Mouse (Mus musculus): ENCODE results near the gene Mtch1. TPM values are rescaled to one million over a fixed set of nuclear protein-coding genes. Genes with fewer than 3 reads are reported as not detected.

Gene Mtch1
- total and polyA plus RNA-seq, 3 experiments, result 66.1 to 143 (median 110) TPM

DNA sequence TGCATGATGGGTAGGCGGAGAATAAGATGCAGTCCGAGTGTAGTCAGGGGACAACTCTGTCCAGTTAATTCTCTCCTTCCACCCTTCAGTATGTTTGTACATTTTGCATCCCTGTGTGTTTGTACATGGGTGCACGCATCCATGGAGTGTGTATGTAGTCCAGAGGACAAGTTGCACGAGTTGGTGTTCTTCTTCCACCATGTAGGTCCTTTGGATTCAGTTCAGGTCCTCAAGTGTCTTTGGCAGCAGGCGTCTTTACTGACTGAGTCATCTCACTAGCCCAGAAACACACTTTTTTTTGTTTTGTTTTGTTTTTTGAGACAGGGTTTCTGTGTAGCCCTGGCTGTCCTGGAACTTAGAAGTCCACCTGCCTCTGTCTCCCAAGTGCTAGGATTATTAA is 4.5 kb downstream of the Mtch1 start:
- no peak overlapping the region for H3K4me3 ChIP-seq (replicated peaks in 1 of 3; ENCODE audit: low read depth in 2 of 3, low read length in 2 of 3, poor library complexity in 1 of 3)
- in situ Hi-C loops (cut with MboI; ENCODE audit: low pct_ligation_motif_present, low pct_unique_long_range_greater_than_20kb, low sequenced_read_pairs) (no loop called here), dilution Hi-C loops (cut with MboI; ENCODE audit: extremely low pct_ligation_motif_present, extremely low pct_unique_long_range_greater_than_20kb, low sequenced_read_pairs) (no loop called here)
- no peak overlapping the region for H3K9ac ChIP-seq (ENCODE audit: insufficient read depth, low read depth)
- H3K4me2 ChIP-seq (ENCODE audit: insufficient read depth, low read depth, poor library complexity, severe bottlenecking), result no peak overlapping the region
- H3K4me1 ChIP-seq (ENCODE audit: control insufficient read depth in 1 of 2, insufficient read depth in 2 of 2), result peaks cover 16 to 61% of the 10 kb centered on the region in 2 experiments
- no peak for DNase-seq (ENCODE audit: extremely low read depth)
- peaks cover 19% of the 10 kb centered on the region for H3K79me2 ChIP-seq (replicated peaks; ENCODE audit: control insufficient read depth, extremely low read depth, insufficient read depth, poor library complexity, severe bottlenecking)
- H3K9me3 ChIP-seq (replicated peaks; ENCODE audit: low read length), result no peaks in the 10 kb centered on the region
- H3K36me3 ChIP-seq (replicated peaks in 1 of 2; ENCODE audit: control insufficient read depth in 1 of 2, insufficient read depth in 1 of 2, low read length in 1 of 2), result peaks cover 46 to 71% of the 10 kb centered on the region in 2 experiments
- no peak for TF ChIP-seq EP300 (IDR thresholded peaks at IDR 0.05; ENCODE audit: low read length)
- no peak for TF ChIP-seq GABPA (IDR thresholded peaks at IDR 0.05; ENCODE audit: insufficient replicate concordance, low read depth, low read length)
- no peak for TF ChIP-seq ELF1 (IDR thresholded peaks at IDR 0.05; ENCODE audit: low read depth, low read length)
- no peak for TF ChIP-seq ZMIZ1 (IDR thresholded peaks at IDR 0.05; ENCODE audit: low read depth, low read length)
- no peak for TF ChIP-seq POLR2A (IDR thresholded peaks at IDR 0.05; ENCODE audit: low read depth, low read length)
- TF ChIP-seq ZKSCAN1 (IDR thresholded peaks at IDR 0.05; ENCODE audit: borderline replicate concordance, low read depth, low read length), result no peak
- no peak for TF ChIP-seq SIN3A (IDR thresholded peaks at IDR 0.05; ENCODE audit: low read length)
- no peak for TF ChIP-seq PAX5 (IDR thresholded peaks at IDR 0.05; ENCODE audit: low read length)
- TF ChIP-seq SMC3 (IDR thresholded peaks at IDR 0.05; ENCODE audit: low read depth, low read length), result no peak
- no peak for TF ChIP-seq MYC (IDR thresholded peaks at IDR 0.05; ENCODE audit: low read depth, low read length)
- TF ChIP-seq MXI1 (IDR thresholded peaks at IDR 0.05; ENCODE audit: low read depth, low read length), result no peak
- TF ChIP-seq ETS1 (conservative IDR thresholded peaks at IDR 0.05; ENCODE audit: low read depth, low read length), result no peak
- no peak for TF ChIP-seq E2F4 (IDR thresholded peaks at IDR 0.05; ENCODE audit: insufficient replicate concordance, low read depth, low read length)
- TF ChIP-seq KAT2A (IDR thresholded peaks at IDR 0.05; ENCODE audit: insufficient replicate concordance, low read length), result no peak
- TF ChIP-seq NRF1 (IDR thresholded peaks at IDR 0.05; ENCODE audit: low read depth, low read length), result no peak
- TF ChIP-seq TBP (conservative IDR thresholded peaks at IDR 0.05; ENCODE audit: low read depth, low read length), result no peak
- TF ChIP-seq HCFC1 (IDR thresholded peaks at IDR 0.05; ENCODE audit: low read depth, low read length), result no peak
- no peak for TF ChIP-seq ZNF384 (IDR thresholded peaks at IDR 0.05; ENCODE audit: low read depth, low read length)
- no peak for TF ChIP-seq CTCF (conservative IDR thresholded peaks at IDR 0.05 in 1 of 2, IDR thresholded peaks at IDR 0.05 in 1 of 2; ENCODE audit: low read depth in 2 of 2, low read length in 2 of 2)
- no peak for TF ChIP-seq JUN (IDR thresholded peaks at IDR 0.05; ENCODE audit: insufficient read depth, low read depth, low read length)
- H3K27me3 ChIP-seq (replicated peaks), result no peaks in the 10 kb centered on the region
- H3K27ac ChIP-seq (ENCODE audit: insufficient read depth, low read depth), result no peak overlapping the region

DNA sequence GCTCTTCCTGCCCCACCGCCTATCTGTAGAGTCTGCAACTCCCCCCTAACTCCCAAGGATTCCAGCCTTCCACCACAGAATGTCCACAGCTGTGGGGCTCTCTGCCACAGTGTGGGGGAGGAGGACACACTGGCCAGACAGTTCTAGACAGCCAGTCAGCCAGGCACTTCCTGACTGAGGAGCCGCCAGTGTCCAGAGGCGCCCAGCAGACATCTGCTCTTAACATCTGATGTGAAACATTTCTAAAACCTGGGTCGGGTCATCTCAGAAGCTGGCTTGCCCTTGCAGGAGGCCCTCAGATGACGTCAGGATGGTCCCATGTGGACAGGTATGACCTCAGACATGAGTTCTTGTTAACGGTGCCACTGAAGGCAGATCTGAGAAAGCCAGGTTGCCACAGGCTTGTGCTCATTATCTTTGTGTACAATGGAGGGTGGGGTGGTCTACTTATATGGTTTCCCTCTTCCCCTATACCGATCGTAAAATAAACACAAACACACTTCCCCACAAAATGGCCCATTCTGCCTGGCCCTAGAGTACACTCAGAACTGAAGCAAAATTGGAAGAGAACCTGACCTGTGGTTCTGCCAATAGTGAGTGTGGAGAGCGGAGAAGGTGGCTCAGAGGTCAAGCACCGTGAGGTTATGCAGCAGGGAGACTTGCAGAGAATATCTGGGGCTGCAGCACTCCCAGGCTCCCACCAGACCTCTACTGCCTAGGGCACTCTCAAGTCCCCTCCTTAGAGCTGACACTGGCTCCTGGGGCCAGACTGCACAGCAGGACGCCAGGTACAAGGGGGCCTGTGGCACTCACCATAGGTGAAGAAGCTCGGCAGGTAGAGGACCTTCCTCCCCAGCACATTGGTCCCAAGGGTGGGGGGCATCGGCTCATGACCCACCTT is 5.5 kb downstream of the Mtch1 start:
- no peak overlapping the region for H3K27ac ChIP-seq (ENCODE audit: insufficient read depth, low read depth)
- in situ Hi-C loops (cut with MboI; ENCODE audit: low pct_ligation_motif_present, low pct_unique_long_range_greater_than_20kb, low sequenced_read_pairs) (no loop called here), dilution Hi-C loops (cut with MboI; ENCODE audit: extremely low pct_ligation_motif_present, extremely low pct_unique_long_range_greater_than_20kb, low sequenced_read_pairs) (no loop called here)
- H3K4me2 ChIP-seq (ENCODE audit: insufficient read depth, low read depth, poor library complexity, severe bottlenecking), result no peak overlapping the region
- H3K9me3 ChIP-seq (replicated peaks; ENCODE audit: low read length), result no peaks in the 10 kb centered on the region
- H3K79me2 ChIP-seq (replicated peaks; ENCODE audit: control insufficient read depth, extremely low read depth, insufficient read depth, poor library complexity, severe bottlenecking), result peaks cover 17% of the 10 kb centered on the region
- H3K4me1 ChIP-seq (ENCODE audit: control insufficient read depth in 1 of 2, insufficient read depth in 2 of 2), result peaks cover 14 to 57% of the 10 kb centered on the region in 2 experiments
- no peak for DNase-seq (ENCODE audit: extremely low read depth)
- H3K36me3 ChIP-seq (replicated peaks in 1 of 2; ENCODE audit: control insufficient read depth in 1 of 2, insufficient read depth in 1 of 2, low read length in 1 of 2), result peaks cover 53 to 79% of the 10 kb centered on the region in 2 experiments
- H3K4me3 ChIP-seq (replicated peaks in 1 of 3; ENCODE audit: low read depth in 2 of 3, low read length in 2 of 3, poor library complexity in 1 of 3), result no peak overlapping the region
- H3K27me3 ChIP-seq (replicated peaks), result no peaks in the 10 kb centered on the region
- TF ChIP-seq MAX (IDR thresholded peaks at IDR 0.05; ENCODE audit: low read length) (no peak), CHD1 (IDR thresholded peaks at IDR 0.05; ENCODE audit: low read depth, low read length) (no peak), MAZ (IDR thresholded peaks at IDR 0.05; ENCODE audit: low read depth, low read length) (no peak), UBTF (IDR thresholded peaks at IDR 0.05; ENCODE audit: low read depth, low read length) (no peak), ZNF384 (IDR thresholded peaks at IDR 0.05; ENCODE audit: low read depth, low read length) (no peak), USF2 (conservative IDR thresholded peaks at IDR 0.05; ENCODE audit: low read depth, low read length) (no peak), ELF1 (IDR thresholded peaks at IDR 0.05; ENCODE audit: low read depth, low read length) (peak; percentile 28), SMC3 (IDR thresholded peaks at IDR 0.05; ENCODE audit: low read depth, low read length) (0 out of 2 replicates have a peak, but pooled peaks have one; percentile 0), RCOR1 (conservative IDR thresholded peaks at IDR 0.05; ENCODE audit: low read depth, low read length) (no peak), MAFK (IDR thresholded peaks at IDR 0.05; ENCODE audit: insufficient replicate concordance, low read length) (no peak), TBP (conservative IDR thresholded peaks at IDR 0.05; ENCODE audit: low read depth, low read length) (no peak)
- no peak overlapping the region for H3K9ac ChIP-seq (ENCODE audit: insufficient read depth, low read depth)

All from CH12.LX (cell line).